Mouse (Mus musculus) brain, embryonic 14.5 days (tissue): ENCODE measurements at regions not wholly inside any gene's neighbourhood (a gene's known extent, or its start where the extent isn't known, plus 50 kb on each side); places are given as distances from the start of the nearest gene placed in this dataset.

ENCODE experiments used
- CTCF ChIP-seq: fragments of 200-500 bp; IDR thresholded peaks from 2 replicates; pipeline ENCODE4 v1.5.1; 2012; ENCODE audit warnings: inconsistent platforms, mild to moderate bottlenecking, moderate library complexity, borderline replicate concordance; ENCODE audit not compliant: insufficient read depth, insufficient read length; ENCODE audit errors: extremely low read depth
- POLR2A ChIP-seq: fragments of 200-500 bp; IDR thresholded peaks from 2 replicates; pipeline ENCODE4 v1.6.1; 2012; ENCODE audit warnings: mild to moderate bottlenecking, inconsistent platforms, borderline replicate concordance; ENCODE audit not compliant: poor library complexity, insufficient read depth, insufficient read length, severe bottlenecking; ENCODE audit errors: extremely low read depth

GRCm38 (mm10) chr1:71801283-71802066 lies 148.5 kb upstream of the Fn1 start:
- TF ChIP-seq CTCF (no peak), POLR2A (no peak)
